Mouse (Mus musculus): ENCODE data around the gene Adap1.

The Adap1 gene

GRCm38 (mm10) chr5:139252081-139252909 lies 73.1 kb downstream of the Adap1 start, which contains the start of gene Get4:
TSS of gene Get4 (plus strand) at chr5:139252324.
- peak; percentile 99 for DNase-seq (ENCODE audit: low read depth, low spot score)

- DNase-seq (ENCODE audit: low read depth, low spot score): no peak
Measured at GRCm38 (mm10) chr5:139251736-139252080, 73.7 kb downstream of the Adap1 start.

- no peak for DNase-seq (ENCODE audit: low read depth, low spot score)
Measured at GRCm38 (mm10) chr5:139251279-139251678, 74.1 kb downstream of the Adap1 start.

- no peak for DNase-seq (ENCODE audit: low read depth, low spot score)
Measured at GRCm38 (mm10) chr5:139248846-139249245, 76.6 kb downstream of the Adap1 start.

GRCm38 (mm10) chr5:139247767-139248166 lies 77.7 kb downstream of the Adap1 start:
- DNase-seq (ENCODE audit: low read depth, low spot score): no peak

- no peak for DNase-seq (ENCODE audit: low read depth, low spot score)
Measured at GRCm38 (mm10) chr5:139243384-139243783, 82.0 kb downstream of the Adap1 start.

- DNase-seq (ENCODE audit: low read depth, low spot score): no peak
Measured at GRCm38 (mm10) chr5:139241022-139241761, 84.2 kb downstream of the Adap1 start.

- DNase-seq (ENCODE audit: low read depth, low spot score): no peak
Measured at GRCm38 (mm10) chr5:139237436-139237835, 88.0 kb downstream of the Adap1 start.

GRCm38 (mm10) chr5:139234423-139234822 lies 91.0 kb downstream of the Adap1 start:
- DNase-seq (ENCODE audit: low read depth, low spot score): no peak

- DNase-seq (ENCODE audit: low read depth, low spot score): no peak
Measured at GRCm38 (mm10) chr5:139232083-139232482, 93.3 kb downstream of the Adap1 start.

GRCm38 (mm10) chr5:139229716-139230115 lies 95.7 kb downstream of the Adap1 start:
- no peak for DNase-seq (ENCODE audit: low read depth, low spot score)

GRCm38 (mm10) chr5:139228318-139228717 lies 97.1 kb downstream of the Adap1 start:
- no peak for DNase-seq (ENCODE audit: low read depth, low spot score)

GRCm38 (mm10) chr5:139227645-139228044 lies 97.8 kb downstream of the Adap1 start:
- no peak for DNase-seq (ENCODE audit: low read depth, low spot score)

- DNase-seq (ENCODE audit: low read depth, low spot score): no peak
Measured at GRCm38 (mm10) chr5:139227236-139227635, 98.2 kb downstream of the Adap1 start.

GRCm38 (mm10) chr5:139223331-139223730 lies 102.1 kb downstream of the Adap1 start:
- DNase-seq (ENCODE audit: low read depth, low spot score): no peak

All from forelimb bud, embryonic 11.5 days (tissue).